Mouse (Mus musculus): Measurements from ENCODE around the gene Ppp1r16b. TPM values are rescaled to one million over a fixed set of nuclear protein-coding genes. Genes with fewer than 3 reads are reported as not detected.

The Ppp1r16b gene
- total and polyA plus RNA-seq, 3 experiments: under 0.01 to 0.67 TPM; not detected in 1

DNA sequence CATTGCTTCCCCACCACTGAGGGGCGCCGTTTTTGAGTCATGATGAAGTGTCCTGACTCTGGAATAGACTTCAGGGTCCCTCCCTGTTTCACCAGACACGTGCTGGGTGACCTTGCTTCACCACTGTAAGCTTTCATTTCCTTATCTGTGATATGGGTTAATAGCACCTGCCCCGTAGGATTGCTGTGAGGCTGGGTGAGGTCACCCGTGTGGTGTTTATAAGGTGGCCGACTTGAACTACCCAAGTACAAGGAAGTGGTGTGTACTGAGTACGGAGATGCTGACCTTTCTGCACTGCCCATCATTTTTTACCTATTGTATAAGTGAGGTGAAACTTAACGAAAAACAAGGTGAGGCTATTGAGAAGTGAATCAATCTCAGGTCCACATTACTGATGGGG is 138.4 kb downstream of the Ppp1r16b start:
- no peaks in the 10 kb centered on the region for H3K4me1 ChIP-seq (ENCODE audit: control insufficient read depth in 1 of 2, insufficient read depth in 2 of 2, low read length in 2 of 2)
- H3K9me3 ChIP-seq (replicated peaks; ENCODE audit: insufficient read depth, low read length): no peaks in the 10 kb centered on the region
- DNase-seq (ENCODE audit: low read depth, low spot score): no peak
- H3K27me3 ChIP-seq (ENCODE audit: control insufficient read depth in 1 of 2, insufficient read depth in 2 of 2, low read length in 2 of 2): no peaks in the 10 kb centered on the region
- TF ChIP-seq MYC (IDR thresholded peaks at IDR 0.05; ENCODE audit: low read depth, low read length) (no peak), ELF1 (IDR thresholded peaks at IDR 0.05; ENCODE audit: low read depth, low read length) (no peak), JUND (IDR thresholded peaks at IDR 0.05; ENCODE audit: low read depth, low read length) (no peak), MAX (IDR thresholded peaks at IDR 0.05; ENCODE audit: low read length) (no peak), TCF12 (IDR thresholded peaks at IDR 0.05; ENCODE audit: low read depth, low read length) (no peak)
- no peak overlapping the region for H3K4me3 ChIP-seq (ENCODE audit: control insufficient read depth in 1 of 2, insufficient read depth in 1 of 2, low read depth in 2 of 2, low read length in 2 of 2)
- no peaks in the 10 kb centered on the region for H3K36me3 ChIP-seq (ENCODE audit: control insufficient read depth in 1 of 2, insufficient read depth in 2 of 2, low read length in 2 of 2)
- no peak overlapping the region for H3K9ac ChIP-seq (ENCODE audit: control insufficient read depth, low read depth, low read length, poor library complexity, severe bottlenecking)
- H3K79me2 ChIP-seq (ENCODE audit: control insufficient read depth, insufficient read depth, low read length, poor library complexity): no peaks in the 10 kb centered on the region; the same call in 1 of the 2 replicates
- no peak overlapping the region for H3K27ac ChIP-seq (ENCODE audit: control insufficient read depth, low read depth, low read length)

- H3K4me1 ChIP-seq (ENCODE audit: control insufficient read depth in 1 of 2, insufficient read depth in 2 of 2, low read length in 2 of 2): no peaks in the 10 kb centered on the region
- TF ChIP-seq MEF2A (IDR thresholded peaks at IDR 0.05; ENCODE audit: extremely low read depth, insufficient replicate concordance, low read depth, low read length, poor library complexity, severe bottlenecking) (no peak), UBTF (IDR thresholded peaks at IDR 0.05; ENCODE audit: borderline replicate concordance, insufficient read depth, low read depth, low read length) (no peak), ZKSCAN1 (IDR thresholded peaks at IDR 0.05; ENCODE audit: low read depth, low read length) (no peak), RAD21 (IDR thresholded peaks at IDR 0.05; ENCODE audit: low read depth, low read length) (no peak), POLR2A (IDR thresholded peaks at IDR 0.05; ENCODE audit: control insufficient read depth in 1 of 2, insufficient read depth in 1 of 2, low read depth in 1 of 2, low read length in 2 of 2, poor library complexity in 1 of 2) (no peak), POLR2AphosphoS2 (IDR thresholded peaks at IDR 0.05; ENCODE audit: low read length) (no peak), HCFC1 (IDR thresholded peaks at IDR 0.05; ENCODE audit: low read depth, low read length) (no peak), NELFE (IDR thresholded peaks at IDR 0.05; ENCODE audit: low read depth, low read length) (no peak), TBP (IDR thresholded peaks at IDR 0.05; ENCODE audit: low read depth, low read length) (no peak), ETS1 (IDR thresholded peaks at IDR 0.05; ENCODE audit: low read depth, low read length) (no peak), TAL1 (IDR thresholded peaks at IDR 0.05; ENCODE audit: low read length) (no peak), USF2 (IDR thresholded peaks at IDR 0.05; ENCODE audit: borderline replicate concordance in 1 of 2, insufficient read depth in 1 of 2, low read depth in 1 of 2, low read length in 2 of 2) (no peak)
- no peaks in the 10 kb centered on the region for H3K9me3 ChIP-seq (replicated peaks; ENCODE audit: insufficient read depth, low read length)
- no peaks in the 10 kb centered on the region for H3K27me3 ChIP-seq (ENCODE audit: control insufficient read depth in 1 of 2, insufficient read depth in 2 of 2, low read length in 2 of 2)
- H3K79me2 ChIP-seq (ENCODE audit: control insufficient read depth, insufficient read depth, low read length, poor library complexity): no peaks in the 10 kb centered on the region
- H3K36me3 ChIP-seq (ENCODE audit: control insufficient read depth in 1 of 2, insufficient read depth in 2 of 2, low read length in 2 of 2): peaks cover 0 to 2% of the 10 kb centered on the region in 2 experiments; a peak in 1 of 4 replicates
- no peak for DNase-seq (ENCODE audit: low read depth, low spot score)
- no peak overlapping the region for H3K9ac ChIP-seq (ENCODE audit: control insufficient read depth, low read depth, low read length, poor library complexity, severe bottlenecking)
- no peak overlapping the region for H3K27ac ChIP-seq (ENCODE audit: control insufficient read depth, low read depth, low read length)
- no peak overlapping the region for H3K4me3 ChIP-seq (ENCODE audit: control insufficient read depth in 1 of 2, insufficient read depth in 1 of 2, low read depth in 2 of 2, low read length in 2 of 2)
Observed at GRCm38 (mm10) chr2:158815686-158816085, 150.5 kb downstream of the Ppp1r16b start.

Other genes starting within 250 kb of the Ppp1r16b start
- gene Adig, start 162.8 kb upstream of the Ppp1r16b start, total RNA-seq (2012; rRNA removed): not detected in 2 replicates
- not detected for gene Adig, start 162.8 kb upstream of the Ppp1r16b start, polyA plus RNA-seq (2012; ENCODE audit: insufficient read depth in 1 of 2, insufficient read length in 2 of 2, low read depth in 1 of 2, low replicate concordance in 2 of 2, missing spikeins in 1 of 2)
- not detected in 2 replicates for gene Arhgap40, start 152.6 kb upstream of the Ppp1r16b start, total RNA-seq (2012; rRNA removed)
- not detected for gene Arhgap40, start 152.6 kb upstream of the Ppp1r16b start, polyA plus RNA-seq (2012; ENCODE audit: insufficient read depth in 1 of 2, insufficient read length in 2 of 2, low read depth in 1 of 2, low replicate concordance in 2 of 2, missing spikeins in 1 of 2)
- gene Slc32a1, start 54.6 kb upstream of the Ppp1r16b start, total RNA-seq (2012; rRNA removed): not detected in 2 replicates
- gene Slc32a1, start 54.6 kb upstream of the Ppp1r16b start, polyA plus RNA-seq (2012; ENCODE audit: insufficient read depth in 1 of 2, insufficient read length in 2 of 2, low read depth in 1 of 2, low replicate concordance in 2 of 2, missing spikeins in 1 of 2): not detected
- gene Actr5, start 40.5 kb upstream of the Ppp1r16b start, total RNA-seq (2012; rRNA removed): 16.2 and 17.0 TPM in 2 replicates
- gene Actr5, start 40.5 kb upstream of the Ppp1r16b start, polyA plus RNA-seq (2012; ENCODE audit: insufficient read depth in 1 of 2, insufficient read length in 2 of 2, low read depth in 1 of 2, low replicate concordance in 2 of 2, missing spikeins in 1 of 2): 10 to 100 TPM in 1 of 2 experiments, not detected in 1; 20.8 TPM
- gene Fam83d, start 102.7 kb downstream of the Ppp1r16b start, total RNA-seq (2012; rRNA removed): 2.6 and 3.4 TPM in 2 replicates
- 1 to 10 TPM in 1 of 2 experiments, not detected in 1; 5.2 TPM for gene Fam83d, start 102.7 kb downstream of the Ppp1r16b start, polyA plus RNA-seq (2012; ENCODE audit: insufficient read depth in 1 of 2, insufficient read length in 2 of 2, low read depth in 1 of 2, low replicate concordance in 2 of 2, missing spikeins in 1 of 2)
- gene Dhx35, start 129.4 kb downstream of the Ppp1r16b start, total RNA-seq (2012; rRNA removed): 17.3 and 18.5 TPM in 2 replicates
- 10 to 100 TPM in 1 of 2 experiments, not detected in 1; 23.6 TPM for gene Dhx35, start 129.4 kb downstream of the Ppp1r16b start, polyA plus RNA-seq (2012; ENCODE audit: insufficient read depth in 1 of 2, insufficient read length in 2 of 2, low read depth in 1 of 2, low replicate concordance in 2 of 2, missing spikeins in 1 of 2)